Mouse (Mus musculus): ENCODE data around the gene Mtfp1.

- TF ChIP-seq TAL1 (IDR thresholded peaks at IDR 0.05; ENCODE audit: low read length) (no peak), GATA1 (IDR thresholded peaks at IDR 0.05; ENCODE audit: low read length) (no peak)
Observed at GRCm38 (mm10) chr11:4064627-4065122, 30.6 kb downstream of the Mtfp1 start, which contains the start of gene Sec14l3.

Measured in erythroblast, embryonic 14.5 days (primary cell).